Mouse (Mus musculus) lung, adult 2 months (tissue): ENCODE data around the gene Dars.

Experiments
- CTCF ChIP-seq: fragments of 200-500 bp; IDR thresholded peaks from 2 replicates; pipeline ENCODE4 v1.5.1; 2011; ENCODE audit warnings: mild to moderate bottlenecking, low read length, control low read depth; ENCODE audit not compliant: insufficient read depth
- POLR2A ChIP-seq: fragments of 200-500 bp; IDR thresholded peaks from 2 replicates; pipeline ENCODE4 v1.6.1; 2011; ENCODE audit warnings: low read depth, mild to moderate bottlenecking, control low read depth, low read length, borderline replicate concordance; ENCODE audit errors: extremely low read depth

GRCm38 (mm10) chr1:128451183-128451582 is 34.0 kb upstream of the Dars start:
- no peak for TF ChIP-seq CTCF
- TF ChIP-seq POLR2A = no peak
